9 mouse cellular contexts compared by ENCODE assay signal in genomic region chr6:124758849-124759232, GRCm38 (mm10). TPM values are rescaled to one million over a fixed set of nuclear protein-coding genes. Genes with fewer than 3 reads are reported as not detected.
DNase-seq lines count a peak whose midpoint lies in the region; ATAC-seq and TF ChIP-seq lines count a peak whose summit lies in the region.
"Had no signal": no experiment of that assay in that cellular context is flagged by ENCODE, and none has a peak within 500 bp of the region (broad histone marks: within the 10 kb centered on the region; RNA-seq: fewer than 3 reads in every experiment).

No protein-coding gene starts in this region.

- no peak for TF ChIP-seq CTCF in cerebellum, adult 2 months (IDR thresholded peaks at IDR 0.05; ENCODE audit: borderline replicate concordance, insufficient read depth, low read depth, low read length)
- no peak for TF ChIP-seq CTCF in stomach, postnatal 0 days (IDR thresholded peaks at IDR 0.05; ENCODE audit: low read depth)

- peaks cover 12% of the 10 kb centered on the region for H3K4me1 ChIP-seq in cerebellum, adult 2 months (ENCODE audit: control insufficient read depth, insufficient read depth, low read length)
- H3K4me1 ChIP-seq in limb, embryonic 15.5 days: peaks cover 42% of the 10 kb centered on the region
- peaks cover 10% of the 10 kb centered on the region for H3K4me1 ChIP-seq in stomach, postnatal 0 days (replicated peaks; ENCODE audit: control insufficient read depth, insufficient read depth)

- 24% methylated on average over 2 of the region's 2 CpGs for WGBS in cerebellum, adult 2 months
- 41% methylated on average over 2 of the region's 2 CpGs for WGBS in limb, embryonic 15.5 days
- WGBS in stomach, postnatal 0 days: 36% methylated on average over 2 of the region's 2 CpGs

- no peak overlapping the region for H3K4me3 ChIP-seq in cerebellum, adult 2 months (replicated peaks; ENCODE audit: insufficient read depth, low read depth, low read length)
- H3K4me3 ChIP-seq in limb, embryonic 15.5 days: peak overlapping the region; percentile 3
- no peak overlapping the region for H3K4me3 ChIP-seq in stomach, postnatal 0 days (ENCODE audit: low read depth, low read length)

- no peak for TF ChIP-seq EP300 in stomach, postnatal 0 days (optimal IDR thresholded peaks at IDR 0.05)

- no peak for TF ChIP-seq POLR2A in cerebellum, adult 2 months (IDR thresholded peaks at IDR 0.05; ENCODE audit: borderline replicate concordance, insufficient read depth, low read length)

- no peak for ATAC-seq in limb, embryonic 15.5 days (ENCODE audit: insufficient number of reproducible peaks, low FRiP score, low TSS enrichment, low read depth)
- no peak for ATAC-seq in stomach, postnatal 0 days (ENCODE audit: low FRiP score, low TSS enrichment)

- H3K9ac ChIP-seq in limb, embryonic 15.5 days: no peak overlapping the region
- peak overlapping the region; percentile 43 for H3K9ac ChIP-seq in stomach, postnatal 0 days (ENCODE audit: low read length)

- peak overlapping the region; percentile 96; the same call in 1 of the 2 replicates for H3K27ac ChIP-seq in cerebellum, adult 2 months (ENCODE audit: insufficient read depth, low read length)
- H3K27ac ChIP-seq in limb, embryonic 15.5 days: peak overlapping the region; percentile 99
- peak overlapping the region; percentile 97 for H3K27ac ChIP-seq in stomach, postnatal 0 days (replicated peaks)

- DNase-seq in cerebellum, adult 2 months: peak; percentile 22 to 37
- no peak for DNase-seq in cerebellum, adult 8-10 months
- DNase-seq in lung, postnatal 10 days: peak; percentile 12
- no peak for DNase-seq in lung, postnatal 25 days (ENCODE audit: low spot score)
- DNase-seq in stomach, postnatal 0 days (ENCODE audit: low spot score): no peak
- DNase-seq in thymus, postnatal 25 days: no peak
- DNase-seq in adrenal gland, adult 2 months: no peak

- H3K9me3 ChIP-seq in limb, embryonic 15.5 days: no peaks in the 10 kb centered on the region
- H3K9me3 ChIP-seq in stomach, postnatal 0 days (ENCODE audit: control insufficient read depth, low read length): no peaks in the 10 kb centered on the region

- H3K4me2 ChIP-seq in limb, embryonic 15.5 days: peak overlapping the region; percentile 58; the same call in 1 of the 2 replicates
- H3K4me2 ChIP-seq in stomach, postnatal 0 days (replicated peaks; ENCODE audit: low read depth): peak overlapping the region; percentile 72

- no peaks in the 10 kb centered on the region for H3K27me3 ChIP-seq in cerebellum, adult 2 months (ENCODE audit: control insufficient read depth, insufficient read depth, low read length)
- H3K27me3 ChIP-seq in limb, embryonic 15.5 days: 0 out of 2 replicates have a peak, but pooled peaks cover 4% of the 10 kb centered on the region
- H3K27me3 ChIP-seq in stomach, postnatal 0 days (ENCODE audit: control insufficient read depth, insufficient read depth, low read length): no peaks in the 10 kb centered on the region

- peaks cover 2% of the 10 kb centered on the region; the same call in 1 of the 2 replicates for H3K36me3 ChIP-seq in limb, embryonic 15.5 days
- no peaks in the 10 kb centered on the region for H3K36me3 ChIP-seq in stomach, postnatal 0 days (ENCODE audit: control insufficient read depth, insufficient read depth, low read length)

RNA-seq across cellular contexts. Expression of gene Atn1, which starts 2.5 kb away (rescaled TPM):
- polyA plus RNA-seq in cerebellum, adult 2 months (2012; rRNA removed): 83.5 and 90.3 TPM in 2 replicates
- polyA plus RNA-seq in limb, embryonic 15.5 days (2015; fragmentation: Nextera tagmentation; extraction: Ambion mirVana): 15.1 and 15.7 TPM in 2 replicates
- 6.6 and 6.9 TPM in 2 replicates for polyA plus RNA-seq in stomach, postnatal 0 days (2015; fragmentation: Nextera tagmentation; extraction: Ambion mirVana)
- total RNA-seq in adrenal gland, adult 2 months (2021): 10 to 100 TPM; 76.8 to 86.3 TPM
- polyA plus RNA-seq in adrenal gland, adult 2 months (2012; rRNA removed): 73.3 and 110 TPM in 2 replicates

RNA-seq across cellular contexts. Expression of gene Gm45234, which starts 3.0 kb away (rescaled TPM):
- polyA plus RNA-seq in cerebellum, adult 2 months (2012; rRNA removed): not detected in 2 replicates
- polyA plus RNA-seq in limb, embryonic 15.5 days (2015; fragmentation: Nextera tagmentation; extraction: Ambion mirVana): 0.10 TPM in 1 of 2 replicates, not detected in the other
- not detected in 2 replicates for polyA plus RNA-seq in stomach, postnatal 0 days (2015; fragmentation: Nextera tagmentation; extraction: Ambion mirVana)
- not detected for total RNA-seq in adrenal gland, adult 2 months (2021)
- not detected in 2 replicates for polyA plus RNA-seq in adrenal gland, adult 2 months (2012; rRNA removed)
- polyA plus RNA-seq: gonadal fat pad, adult 2 months had no signal

RNA-seq across cellular contexts. Expression of gene Eno2, which starts 10.6 kb away (rescaled TPM):
- polyA plus RNA-seq in cerebellum, adult 2 months (2012; rRNA removed): 888 and 918 TPM in 2 replicates
- polyA plus RNA-seq in limb, embryonic 15.5 days (2015; fragmentation: Nextera tagmentation; extraction: Ambion mirVana): 7.9 and 9.1 TPM in 2 replicates
- 4.3 and 5.1 TPM in 2 replicates for polyA plus RNA-seq in stomach, postnatal 0 days (2015; fragmentation: Nextera tagmentation; extraction: Ambion mirVana)
- 10 to 100 TPM; 12.4 to 35.9 TPM for total RNA-seq in adrenal gland, adult 2 months (2021)
- polyA plus RNA-seq in adrenal gland, adult 2 months (2012; rRNA removed): 8.3 and 16.5 TPM in 2 replicates

RNA-seq across cellular contexts. Expression of gene Grcc10, which starts 17.7 kb away (rescaled TPM):
- polyA plus RNA-seq in cerebellum, adult 2 months (2012; rRNA removed): 320 and 329 TPM in 2 replicates
- polyA plus RNA-seq in limb, embryonic 15.5 days (2015; fragmentation: Nextera tagmentation; extraction: Ambion mirVana): 356 and 402 TPM in 2 replicates
- 292 and 310 TPM in 2 replicates for polyA plus RNA-seq in stomach, postnatal 0 days (2015; fragmentation: Nextera tagmentation; extraction: Ambion mirVana)
- total RNA-seq in adrenal gland, adult 2 months (2021): 100 to 1,000 TPM; 357 to 360 TPM
- polyA plus RNA-seq in adrenal gland, adult 2 months (2012; rRNA removed): 233 and 246 TPM in 2 replicates

RNA-seq across cellular contexts. Expression of gene Ptpn6, which starts 20.3 kb away (rescaled TPM):
- 2.2 and 2.4 TPM in 2 replicates for polyA plus RNA-seq in cerebellum, adult 2 months (2012; rRNA removed)
- polyA plus RNA-seq in limb, embryonic 15.5 days (2015; fragmentation: Nextera tagmentation; extraction: Ambion mirVana): 17.4 and 17.8 TPM in 2 replicates
- polyA plus RNA-seq in stomach, postnatal 0 days (2015; fragmentation: Nextera tagmentation; extraction: Ambion mirVana): 13.1 and 15.8 TPM in 2 replicates
- 10 to 100 TPM in 1 of 2 experiments, 1 to 10 TPM in 1; 6.5 to 11.2 TPM for total RNA-seq in adrenal gland, adult 2 months (2021)
- polyA plus RNA-seq in adrenal gland, adult 2 months (2012; rRNA removed): 6.1 and 6.8 TPM in 2 replicates

Comparison
In these comparisons a context has a peak if more than half of its experiments do, and no peak if none do; other contexts are left out.
1. DNase-seq: peak in cerebellum, adult 2 months (2 of 2) and lung, postnatal 10 days (single experiment); none in cerebellum, adult 8-10 months (single experiment), lung, postnatal 25 days (single experiment), stomach, postnatal 0 days (single experiment), thymus, postnatal 25 days (single experiment) and adrenal gland, adult 2 months (single experiment).
2. RNA of gene Eno2, which starts 10.6 kb away (polyA plus RNA-seq): 888 to 918 TPM in cerebellum, adult 2 months; 7.9 to 9.1 TPM in limb, embryonic 15.5 days, 8.3 to 16.5 TPM in adrenal gland, adult 2 months and 4.3 to 5.1 TPM in stomach, postnatal 0 days; every median in the first group is over 10 times any median in the second.
3. Peak in every context shown above with its lines, with median percentiles within 50 percentile points of each other: H3K27ac ChIP-seq.